Mouse (Mus musculus) limb, embryonic 14.5 days (tissue): ENCODE measurements around the gene Mcm3ap. TPM values are rescaled to one million over a fixed set of nuclear protein-coding genes. Genes with fewer than 3 reads are reported as not detected.
A peak's percentile ranks its signal among the peaks of the same experiment; 100 is the strongest.

ENCODE experiments used
- ATAC-seq: fragments of 200-750 bp; cut with Nextera tagmentation; 2 replicates; pipeline ENCODE4 v1.8.0; 2017; ENCODE audit warnings: low read depth, moderate number of reproducible peaks, moderate TSS enrichment; ENCODE audit not compliant: low FRiP score
- DNase-seq: peaks from one replicate; pipeline ENCODE4 v3.0.0-alpha.2; 2015; ENCODE audit warnings: low spot score
- H3K27ac ChIP-seq: fragments of 300-500 bp; sonication (generic); replicated peaks from 2 replicates; pipeline ENCODE4 v1.5.1; 2014; ENCODE audit warnings: low read depth, mild to moderate bottlenecking, low read length, moderate library complexity, mixed read lengths
- H3K27me3 ChIP-seq: fragments of 300-500 bp; sonication (generic); 2 replicates; pipeline ENCODE4 v1.6.1; 2014; ENCODE audit warnings: low read length, mixed read lengths; ENCODE audit not compliant: control insufficient read depth, insufficient read depth
- H3K36me3 ChIP-seq: fragments of 300-500 bp; sonication (generic); 2 replicates; pipeline ENCODE4 v1.6.1; 2014; ENCODE audit warnings: mild to moderate bottlenecking, low read length, moderate library complexity, mixed read lengths; ENCODE audit not compliant: control insufficient read depth, insufficient read depth
- H3K4me1 ChIP-seq: fragments of 300-500 bp; sonication (generic); 2 replicates; pipeline ENCODE4 v1.6.1; 2014; ENCODE audit warnings: antibody characterized with exemption, low read length, mixed read lengths; ENCODE audit not compliant: control insufficient read depth, insufficient read depth
- H3K4me2 ChIP-seq: fragments of 300-500 bp; sonication (generic); replicated peaks from 2 replicates; pipeline ENCODE4 v1.6.1; 2014; ENCODE audit warnings: low read depth, mild to moderate bottlenecking, low read length, moderate library complexity; ENCODE audit not compliant: severe bottlenecking
- H3K4me3 ChIP-seq: fragments of 300-500 bp; sonication (generic); replicated peaks from 2 replicates; pipeline ENCODE4 v1.5.1; 2014; ENCODE audit warnings: low read length
- H3K9ac ChIP-seq: fragments of 300-500 bp; sonication (generic); 2 replicates; pipeline ENCODE4 v1.6.1; 2014; ENCODE audit warnings: mild to moderate bottlenecking, low read depth, low read length, moderate library complexity; ENCODE audit not compliant: severe bottlenecking
- H3K9me3 ChIP-seq: fragments of 300-500 bp; sonication (generic); 2 replicates; pipeline ENCODE4 v1.6.1; 2016; ENCODE audit warnings: low read length; ENCODE audit not compliant: control insufficient read depth
- POLR2A ChIP-seq: fragments of 200-500 bp; IDR thresholded peaks from 2 replicates; pipeline ENCODE4 v1.8.0; 2012; ENCODE audit warnings: inconsistent platforms, mild to moderate bottlenecking, moderate library complexity, borderline replicate concordance; ENCODE audit not compliant: insufficient read depth, insufficient read length; ENCODE audit errors: extremely low read depth
- whole genome bisulfite sequencing: fragments of 180-500 bp; shearing (Covaris S2); extraction: QIAGEN DNeasy Blood & Tissue Kit; methylation state at CpG from one replicate; pipeline ENCODE4 v1.1.7; 2014; 5-methylcytosine and 5-hydroxymethylcytosine counted together
- polyA plus RNA-seq, 2 experiments: library from polyadenylated mRNA; depleted of rRNA in 1 of 2; stranded (reverse) in 1 of 2; unstranded in 1 of 2; fragments of >200 nt; fragmentation: Nextera tagmentation in 1 of 2; extraction: Ambion mirVana in 1 of 2; gene quantifications; 2 replicates each; pipeline versions ENCODE4 v1.2.1 to v1.2.3; 2012 to 2014

Gene Mcm3ap
- polyA plus RNA-seq (2012; rRNA removed) (45.6 and 46.4 TPM in 2 replicates), polyA plus RNA-seq (2014; fragmentation: Nextera tagmentation; extraction: Ambion mirVana) (65.8 and 75.2 TPM in 2 replicates)

GRCm38 (mm10) chr10:76468203-76469162 lies at the start of gene Mcm3ap, which contains the start of gene Ybey:
Gene Mcm3ap, plus strand, starts transcription at chr10:76468927.
Gene Ybey, minus strand, starts transcription at chr10:76469114.
- Histone ChIP-seq H3K27me3 (no peaks in the 10 kb centered on the region), H3K4me3 (peak within 1 kb of the TSS; percentile 69), H3K9ac (peak within 1 kb of the TSS; percentile 83), H3K36me3 (peaks cover 34% of the 10 kb centered on the region), H3K9me3 (no peaks in the 10 kb centered on the region), H3K27ac (peak within 1 kb of the TSS; percentile 80), H3K4me1 (no peaks in the 10 kb centered on the region), H3K4me2 (peak within 1 kb of the TSS; percentile 50)
- ATAC-seq: peak; percentile 96
- DNase-seq: peak; percentile 90
- 2% methylated on average over 48 of the region's 55 CpGs for WGBS
- TF ChIP-seq POLR2A: 0 out of 2 replicates have a peak, but pooled peaks have one; percentile 62

GRCm38 (mm10) chr10:76425674-76426073 lies 43.1 kb upstream of the Mcm3ap start:
- Histone ChIP-seq H3K27me3 (no peaks in the 10 kb centered on the region), H3K27ac (no peak overlapping the region), H3K9me3 (no peaks in the 10 kb centered on the region), H3K36me3 (peaks cover 93% of the 10 kb centered on the region), H3K4me3 (no peak overlapping the region), H3K4me1 (no peaks in the 10 kb centered on the region), H3K4me2 (no peak overlapping the region), H3K9ac (no peak overlapping the region)
- DNase-seq (no peak), ATAC-seq (no peak)
- WGBS: 94% methylated on average over 7 of the region's 7 CpGs
- TF ChIP-seq POLR2A: no peak

- Histone ChIP-seq H3K27ac (no peak overlapping the region), H3K9ac (no peak overlapping the region), H3K4me3 (no peak overlapping the region), H3K4me2 (no peak overlapping the region), H3K4me1 (no peaks in the 10 kb centered on the region), H3K9me3 (no peaks in the 10 kb centered on the region), H3K27me3 (no peaks in the 10 kb centered on the region), H3K36me3 (peaks cover 86% of the 10 kb centered on the region)
- DNase-seq (no peak), ATAC-seq (no peak)
- 91% methylated on average over 11 of the region's 11 CpGs for WGBS
- TF ChIP-seq POLR2A: no peak
Observed at GRCm38 (mm10) chr10:76433925-76434324, 34.8 kb upstream of the Mcm3ap start.

- Histone ChIP-seq H3K4me1 (peaks cover 11% of the 10 kb centered on the region), H3K4me3 (no peak overlapping the region), H3K36me3 (peaks cover 39% of the 10 kb centered on the region), H3K4me2 (no peak overlapping the region), H3K27me3 (no peaks in the 10 kb centered on the region), H3K9me3 (no peaks in the 10 kb centered on the region), H3K9ac (no peak overlapping the region), H3K27ac (no peak overlapping the region)
- TF ChIP-seq POLR2A: no peak
- no peak for DNase-seq
- no peak for ATAC-seq
- 92% methylated on average over 9 of the region's 9 CpGs for WGBS
Observed at GRCm38 (mm10) chr10:76439107-76439890, 29.4 kb upstream of the Mcm3ap start.

- no peak within 1 kb of the TSS for H3K9ac ChIP-seq
- H3K9me3 ChIP-seq: no peaks in the 10 kb centered on the region
- no peak within 1 kb of the TSS for H3K4me3 ChIP-seq
- WGBS: 96% methylated on average over 17 of the region's 17 CpGs
- no peak for ATAC-seq
- no peak for TF ChIP-seq POLR2A
- H3K27ac ChIP-seq: no peak within 1 kb of the TSS
- no peaks in the 10 kb centered on the region for H3K27me3 ChIP-seq
- peaks cover 11% of the 10 kb centered on the region for H3K4me1 ChIP-seq
- DNase-seq: no peak
- H3K36me3 ChIP-seq: peaks cover 29% of the 10 kb centered on the region
- H3K4me2 ChIP-seq: no peak within 1 kb of the TSS; the same call in 1 of the 2 replicates
Observed at GRCm38 (mm10) chr10:76440281-76440680, 28.4 kb upstream of the Mcm3ap start, which contains the start of gene AC141477.1. Gene AC141477.1, minus strand, starts transcription at chr10:76440444.
